Mouse (Mus musculus) left cerebral cortex, postnatal 4 days (tissue): ENCODE measurements around the gene Fam172a. TPM values are rescaled to one million over a fixed set of nuclear protein-coding genes. Genes with fewer than 3 reads are reported as not detected.
"Not testable (repeated sequence)": the region's sequence is repeated elsewhere in the genome, so short reads cannot be mapped to it uniquely, and the experiment has no call there.

Experiments
- DNase-seq: peaks from one replicate; pipeline ENCODE4 v3.0.0-alpha.2; 2022
- intact Hi-C: fragments of 180-260 bp; cut with DNase I; formaldehyde crosslinking; loops from one replicate; pipeline ENCODE4 v1.15.1; 2025
- total RNA-seq, 2 experiments: library from RNA; stranded (reverse); gene quantifications; 2 replicates each; pipeline ENCODE4 v1.2.3; 2021

Fam172a gene
- 10 to 100 TPM; 49.4 to 54.2 TPM for total RNA-seq

GRCm38 (mm10) chr13:77701733-77702132 is at the start of gene Fam172a:
Gene Fam172a (plus strand): TSS chr13:77702033.
- intact Hi-C loops, DNase-seq: not testable (repeated sequence)

GRCm38 (mm10) chr13:77688651-77689050 is 13.2 kb upstream of the Fam172a start:
- DNase-seq: no peak
- intact Hi-C loops: no loop called here

- intact Hi-C loops: no loop called here
- peak; percentile 93 for DNase-seq
Observed at GRCm38 (mm10) chr13:77708514-77709013, 6.7 kb downstream of the Fam172a start.

GRCm38 (mm10) chr13:77717499-77717898 is 15.7 kb downstream of the Fam172a start:
- intact Hi-C loops: no loop called here

GRCm38 (mm10) chr13:77742822-77743221 is 41.0 kb downstream of the Fam172a start:
- no peak for DNase-seq
- intact Hi-C loops: no loop called here

More at GRCm38 (mm10) chr13:77717499-77717898, 15.7 kb downstream of the Fam172a start:
- no peak for DNase-seq

- no peak for DNase-seq
- intact Hi-C loops: no loop called here
Observed at GRCm38 (mm10) chr13:77777606-77778005, 75.8 kb downstream of the Fam172a start.

GRCm38 (mm10) chr13:77807341-77807740 is 105.5 kb downstream of the Fam172a start:
- intact Hi-C loops, DNase-seq: not testable (repeated sequence)

- DNase-seq: no peak
- intact Hi-C loops: no loop called here
Observed at GRCm38 (mm10) chr13:77810449-77810848, 108.6 kb downstream of the Fam172a start.

- intact Hi-C loops: no loop called here
- DNase-seq: no peak
Observed at GRCm38 (mm10) chr13:77826138-77826537, 124.3 kb downstream of the Fam172a start.

GRCm38 (mm10) chr13:77843017-77843654 is 141.3 kb downstream of the Fam172a start:
- DNase-seq: no peak
- intact Hi-C loops: no loop called here

- intact Hi-C loops: no loop called here
- DNase-seq: no peak
Observed at GRCm38 (mm10) chr13:77848868-77849267, 147.0 kb downstream of the Fam172a start.

GRCm38 (mm10) chr13:77864804-77865203 is 163.0 kb downstream of the Fam172a start:
- DNase-seq: no peak
- intact Hi-C loops: no loop called here

- intact Hi-C loops: no loop called here
- no peak for DNase-seq
Observed at GRCm38 (mm10) chr13:77868314-77868713, 166.5 kb downstream of the Fam172a start.

GRCm38 (mm10) chr13:77878120-77878519 is 176.3 kb downstream of the Fam172a start:
- DNase-seq: no peak
- intact Hi-C loops: no loop called here

- no peak for DNase-seq
- intact Hi-C loops: no loop called here
Observed at GRCm38 (mm10) chr13:77878545-77878944, 176.7 kb downstream of the Fam172a start.

GRCm38 (mm10) chr13:77897619-77898018 is 195.8 kb downstream of the Fam172a start:
- intact Hi-C loops: loop anchor here (5.0 kb wide), 1 partner anchor 270 kb away; no protein-coding TSS in a partner anchor

GRCm38 (mm10) chr13:77898066-77898796 is 196.4 kb downstream of the Fam172a start:
- intact Hi-C loops: loop anchor here (5.0 kb wide), 1 partner anchor 269 kb away; no protein-coding TSS in a partner anchor
- no peak for DNase-seq

More at GRCm38 (mm10) chr13:77897619-77898018, 195.8 kb downstream of the Fam172a start:
- no peak for DNase-seq

- DNase-seq: no peak
- intact Hi-C loops: loop anchor here (5.0 kb wide), 1 partner anchor 268 kb away; no protein-coding TSS in a partner anchor
Observed at GRCm38 (mm10) chr13:77899725-77900124, 197.9 kb downstream of the Fam172a start.

- intact Hi-C loops: no loop called here
- DNase-seq: no peak
Observed at GRCm38 (mm10) chr13:77900843-77901242, 199.0 kb downstream of the Fam172a start.

- no peak for DNase-seq
- intact Hi-C loops: no loop called here
Observed at GRCm38 (mm10) chr13:77909184-77909583, 207.4 kb downstream of the Fam172a start.

GRCm38 (mm10) chr13:77922834-77923233 is 221.0 kb downstream of the Fam172a start:
- intact Hi-C loops: no loop called here

GRCm38 (mm10) chr13:77957611-77958010 is 255.8 kb downstream of the Fam172a start:
- intact Hi-C loops: no loop called here

More at GRCm38 (mm10) chr13:77922834-77923233, 221.0 kb downstream of the Fam172a start:
- DNase-seq: no peak

More at GRCm38 (mm10) chr13:77957611-77958010, 255.8 kb downstream of the Fam172a start:
- DNase-seq: no peak
